Mouse (Mus musculus) embryonic facial prominence, embryonic 11.5 days (tissue): Measurements from ENCODE around the gene Ect2. TPM values are rescaled to one million over a fixed set of nuclear protein-coding genes. Genes with fewer than 3 reads are reported as not detected.
A peak's percentile ranks its signal among the peaks of the same experiment; 100 is the strongest.

Source experiments
- ATAC-seq: fragments of 200-750 bp; cut with Nextera tagmentation; replicated peaks from 2 replicates; pipeline ENCODE4 v1.8.0; 2017; ENCODE audit warnings: low read depth; ENCODE audit not compliant: insufficient number of reproducible peaks, low FRiP score, low TSS enrichment
- DNase-seq: peaks from one replicate; pipeline ENCODE4 v3.0.0-alpha.2; 2015; ENCODE audit warnings: low spot score
- H3K27ac ChIP-seq: fragments of 300-500 bp; sonication (generic); replicated peaks from 2 replicates; pipeline ENCODE4 v1.5.1; 2014; ENCODE audit warnings: mild to moderate bottlenecking, low read depth, low read length, control low read depth
- H3K27me3 ChIP-seq: fragments of 300-500 bp; sonication (generic); 2 replicates; pipeline ENCODE4 v1.6.1; 2014; ENCODE audit warnings: mild to moderate bottlenecking, low read length, moderate library complexity, mixed read lengths; ENCODE audit not compliant: control insufficient read depth, insufficient read depth
- H3K36me3 ChIP-seq: fragments of 300-500 bp; sonication (generic); replicated peaks from 2 replicates; pipeline ENCODE4 v1.6.1; 2014; ENCODE audit warnings: low read depth, mild to moderate bottlenecking, low read length, moderate library complexity, mixed read lengths; ENCODE audit not compliant: control insufficient read depth, insufficient read depth
- H3K4me1 ChIP-seq: fragments of 300-500 bp; sonication (generic); 2 replicates; pipeline ENCODE4 v1.6.1; 2014; ENCODE audit warnings: low read length, mixed read lengths; ENCODE audit not compliant: control insufficient read depth, insufficient read depth
- H3K4me2 ChIP-seq: fragments of 300-500 bp; sonication (generic); 2 replicates; pipeline ENCODE4 v1.6.1; 2014; ENCODE audit warnings: low read depth, mild to moderate bottlenecking, control low read depth, low read length, moderate library complexity
- H3K4me3 ChIP-seq: fragments of 300-500 bp; sonication (generic); 2 replicates; pipeline ENCODE4 v1.5.1; 2014; ENCODE audit warnings: low read depth, low read length, control low read depth
- H3K9ac ChIP-seq: fragments of 300-500 bp; sonication (generic); replicated peaks from 2 replicates; pipeline ENCODE4 v1.6.1; 2014; ENCODE audit warnings: mild to moderate bottlenecking, control low read depth, low read length
- H3K9me3 ChIP-seq: fragments of 300-500 bp; sonication (generic); replicated peaks from 2 replicates; pipeline ENCODE4 v1.6.1; 2016; ENCODE audit warnings: mild to moderate bottlenecking, low read length, inconsistent platforms, mixed read lengths; ENCODE audit not compliant: control insufficient read depth
- WGBS: fragments of 180-500 bp; shearing (Covaris S2); extraction: QIAGEN DNeasy Blood & Tissue Kit; methylation state at CpG from one replicate; pipeline ENCODE4 v1.1.7; 2014; 5-methylcytosine and 5-hydroxymethylcytosine counted together
- polyA plus RNA-seq: library from polyadenylated mRNA; unstranded; fragments of >200 nt; fragmentation: Nextera tagmentation; extraction: Ambion mirVana; gene quantifications from 2 replicates; pipeline ENCODE4 v1.2.1, GENCODE M21; 2014

Gene Ect2
- polyA plus RNA-seq, 1 experiment from 2014 or later: 93.7 TPM

DNA sequence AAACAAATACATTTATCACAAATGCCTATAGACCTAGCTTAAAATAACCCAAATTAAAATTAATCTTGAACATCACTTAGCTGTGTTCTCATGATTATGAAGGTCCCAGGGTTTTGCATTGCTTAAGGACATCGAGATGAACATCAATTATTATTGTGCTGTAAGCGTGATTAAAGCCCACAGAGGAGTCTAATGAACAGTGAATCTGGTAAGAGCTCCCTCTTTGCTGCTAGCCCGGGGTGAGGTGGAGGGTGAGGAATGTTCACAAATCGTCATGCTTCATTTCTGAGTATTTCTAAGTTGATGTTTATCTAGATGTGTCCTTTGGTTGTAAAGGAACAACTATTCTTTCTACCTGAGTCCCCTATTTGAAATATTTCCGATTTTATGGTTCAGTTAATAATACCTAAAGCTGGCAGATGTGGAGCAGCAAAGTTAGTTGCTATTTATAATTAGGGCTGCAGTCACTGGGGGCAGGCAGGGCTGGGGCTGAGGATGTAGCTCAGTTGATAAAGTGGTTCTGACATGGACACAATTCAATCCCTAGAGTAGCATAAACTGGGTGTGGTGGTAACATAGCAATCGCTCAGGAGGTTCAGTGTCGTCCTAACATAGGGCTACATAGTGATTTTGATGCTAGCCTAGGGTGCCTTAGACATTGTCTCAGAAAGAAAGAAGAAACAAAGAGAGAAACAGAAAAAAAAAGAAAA is 73.5 kb downstream of the Ect2 start:
- DNase-seq: no peak
- no peak for ATAC-seq
- Histone ChIP-seq H3K9me3 (no peaks in the 10 kb centered on the region), H3K36me3 (no peaks in the 10 kb centered on the region), H3K27ac (no peak overlapping the region), H3K4me1 (no peaks in the 10 kb centered on the region), H3K4me3 (no peak overlapping the region), H3K9ac (no peak overlapping the region), H3K27me3 (no peaks in the 10 kb centered on the region), H3K4me2 (no peak overlapping the region)
- WGBS: 84% methylated on average over 7 of the region's 7 CpGs

DNA sequence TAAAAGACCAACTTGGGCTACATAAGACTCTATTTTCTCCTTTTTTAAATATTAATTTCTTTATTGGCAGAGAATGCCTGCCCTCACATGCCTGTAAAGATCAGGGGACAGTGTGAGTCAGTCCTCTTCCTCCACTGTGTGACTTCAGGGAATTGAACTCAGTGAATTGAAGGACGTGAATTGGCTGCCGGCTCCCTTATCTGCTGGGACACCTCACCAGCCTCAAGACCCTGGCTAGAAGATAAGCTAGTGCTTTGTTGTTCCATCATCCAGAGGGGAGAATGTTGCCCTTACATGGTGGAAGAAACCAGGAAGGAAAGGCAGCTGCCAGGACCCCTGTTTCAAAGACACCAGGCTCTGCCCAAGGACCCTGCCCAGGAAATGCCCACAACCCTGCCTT is 79.8 kb downstream of the Ect2 start:
- H3K9ac ChIP-seq: no peak overlapping the region
- no peak for DNase-seq
- no peak overlapping the region for H3K27ac ChIP-seq
- no peak overlapping the region for H3K4me3 ChIP-seq
- no peak for ATAC-seq
- no peak overlapping the region for H3K4me2 ChIP-seq
- H3K27me3 ChIP-seq: no peaks in the 10 kb centered on the region
- no peaks in the 10 kb centered on the region for H3K36me3 ChIP-seq
- WGBS: 88% methylated on average over 2 of the region's 2 CpGs
- H3K4me1 ChIP-seq: no peaks in the 10 kb centered on the region
- H3K9me3 ChIP-seq: no peaks in the 10 kb centered on the region

DNA sequence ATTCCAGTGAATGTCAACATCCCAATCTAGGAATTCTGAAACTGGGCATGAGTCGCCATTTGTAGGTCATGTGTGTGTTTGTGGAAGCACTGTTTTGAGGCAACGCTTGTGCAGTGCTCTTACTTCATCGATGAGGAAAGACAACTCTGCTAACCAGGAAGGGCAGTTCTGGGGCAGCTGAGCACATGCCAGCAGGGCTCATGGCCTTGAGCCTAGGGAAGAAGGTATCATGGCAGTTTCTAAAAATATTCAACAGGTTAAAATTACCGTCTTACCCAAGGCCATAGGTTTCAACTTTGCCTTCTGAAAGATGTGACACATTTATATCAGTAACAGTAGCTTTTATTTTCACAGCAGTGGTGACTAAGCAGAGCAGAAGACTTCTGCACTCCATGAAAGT is 82.0 kb downstream of the Ect2 start:
- no peaks in the 10 kb centered on the region for H3K27me3 ChIP-seq
- no peak overlapping the region for H3K4me2 ChIP-seq
- no peak overlapping the region for H3K9ac ChIP-seq
- H3K27ac ChIP-seq: no peak overlapping the region
- no peaks in the 10 kb centered on the region for H3K9me3 ChIP-seq
- no peaks in the 10 kb centered on the region for H3K36me3 ChIP-seq
- WGBS: 85% methylated on average over 4 of the region's 4 CpGs
- DNase-seq (no peak), ATAC-seq (no peak)
- H3K4me1 ChIP-seq: no peaks in the 10 kb centered on the region
- no peak overlapping the region for H3K4me3 ChIP-seq

DNA sequence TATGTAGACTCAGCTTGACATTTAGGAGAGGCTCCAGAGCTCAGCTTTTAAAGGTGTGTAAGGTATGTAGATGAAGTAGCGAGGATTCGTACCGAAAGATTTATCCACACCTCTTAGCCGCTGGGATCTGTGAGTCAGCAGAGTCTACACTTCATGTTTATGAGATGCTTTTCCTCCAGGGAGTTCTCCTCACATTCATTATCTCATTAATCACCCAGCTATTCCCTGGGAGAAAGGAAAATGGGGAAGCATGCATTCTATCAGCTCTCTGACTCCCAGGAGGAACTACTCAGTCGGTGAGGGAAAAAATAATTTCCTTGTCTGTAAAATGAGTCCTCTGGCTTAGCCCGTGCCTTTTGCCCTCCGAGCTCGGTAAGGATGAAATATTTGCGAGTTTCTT is 83.3 kb downstream of the Ect2 start:
- ATAC-seq (no peak), DNase-seq (no peak)
- Histone ChIP-seq H3K4me2 (no peak overlapping the region), H3K36me3 (no peaks in the 10 kb centered on the region), H3K4me1 (no peaks in the 10 kb centered on the region), H3K9ac (no peak overlapping the region), H3K27ac (no peak overlapping the region), H3K27me3 (no peaks in the 10 kb centered on the region), H3K9me3 (no peaks in the 10 kb centered on the region), H3K4me3 (no peak overlapping the region)
- 90% methylated on average over 9 of the region's 9 CpGs for WGBS

DNA sequence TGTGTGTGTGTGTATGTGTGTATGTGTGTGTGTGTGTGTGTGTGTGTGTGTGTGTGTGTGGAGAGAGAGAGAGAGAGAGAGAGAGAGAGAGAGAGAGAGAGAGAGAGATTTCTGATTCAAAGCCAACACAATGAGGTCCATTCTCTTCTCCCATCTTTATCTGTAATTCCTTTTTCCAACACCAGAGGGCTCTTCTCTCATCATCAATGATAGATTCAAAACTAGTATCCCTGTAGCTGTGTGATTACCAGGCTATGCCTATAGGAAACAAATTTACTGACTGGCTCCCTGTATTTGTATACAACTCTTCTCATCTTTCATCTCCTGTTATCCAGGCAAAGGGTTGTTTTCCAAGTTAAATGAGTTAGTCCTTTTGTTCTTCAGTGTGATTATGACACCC is 86.5 kb downstream of the Ect2 start:
- DNase-seq: peak; percentile 57
- H3K4me2 ChIP-seq: no peak overlapping the region
- H3K27ac ChIP-seq: no peak overlapping the region
- H3K36me3 ChIP-seq: no peaks in the 10 kb centered on the region
- no peak overlapping the region for H3K9ac ChIP-seq
- H3K27me3 ChIP-seq: no peaks in the 10 kb centered on the region
- H3K9me3 ChIP-seq: no peaks in the 10 kb centered on the region
- H3K4me3 ChIP-seq: no peak overlapping the region
- H3K4me1 ChIP-seq: no peaks in the 10 kb centered on the region
- no peak for ATAC-seq

DNA sequence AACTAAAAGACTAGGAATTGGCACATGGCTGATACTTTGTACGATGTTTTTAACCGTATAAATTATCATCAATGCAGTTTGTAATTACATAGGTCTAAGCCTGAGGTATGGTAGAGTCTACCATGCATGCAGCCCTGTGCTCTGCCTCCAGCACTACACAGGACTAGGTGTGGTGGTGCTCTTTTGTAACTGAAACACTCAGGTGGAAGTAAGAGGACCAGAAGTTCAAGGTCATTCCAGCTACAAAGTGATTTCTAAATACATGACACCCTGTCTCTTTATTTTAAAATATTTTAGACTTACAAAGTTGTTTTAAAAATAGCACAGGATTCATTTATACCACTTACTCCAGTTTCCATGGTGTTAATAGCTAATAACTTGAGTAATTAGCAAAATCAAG is 88.8 kb downstream of the Ect2 start:
- Histone ChIP-seq H3K9ac (no peak overlapping the region), H3K36me3 (no peaks in the 10 kb centered on the region), H3K27ac (no peak overlapping the region), H3K4me3 (no peak overlapping the region), H3K4me2 (no peak overlapping the region), H3K9me3 (no peaks in the 10 kb centered on the region), H3K4me1 (no peaks in the 10 kb centered on the region), H3K27me3 (no peaks in the 10 kb centered on the region)
- WGBS: 98% methylated on average over 2 of the region's 2 CpGs
- DNase-seq (no peak), ATAC-seq (no peak)

DNA sequence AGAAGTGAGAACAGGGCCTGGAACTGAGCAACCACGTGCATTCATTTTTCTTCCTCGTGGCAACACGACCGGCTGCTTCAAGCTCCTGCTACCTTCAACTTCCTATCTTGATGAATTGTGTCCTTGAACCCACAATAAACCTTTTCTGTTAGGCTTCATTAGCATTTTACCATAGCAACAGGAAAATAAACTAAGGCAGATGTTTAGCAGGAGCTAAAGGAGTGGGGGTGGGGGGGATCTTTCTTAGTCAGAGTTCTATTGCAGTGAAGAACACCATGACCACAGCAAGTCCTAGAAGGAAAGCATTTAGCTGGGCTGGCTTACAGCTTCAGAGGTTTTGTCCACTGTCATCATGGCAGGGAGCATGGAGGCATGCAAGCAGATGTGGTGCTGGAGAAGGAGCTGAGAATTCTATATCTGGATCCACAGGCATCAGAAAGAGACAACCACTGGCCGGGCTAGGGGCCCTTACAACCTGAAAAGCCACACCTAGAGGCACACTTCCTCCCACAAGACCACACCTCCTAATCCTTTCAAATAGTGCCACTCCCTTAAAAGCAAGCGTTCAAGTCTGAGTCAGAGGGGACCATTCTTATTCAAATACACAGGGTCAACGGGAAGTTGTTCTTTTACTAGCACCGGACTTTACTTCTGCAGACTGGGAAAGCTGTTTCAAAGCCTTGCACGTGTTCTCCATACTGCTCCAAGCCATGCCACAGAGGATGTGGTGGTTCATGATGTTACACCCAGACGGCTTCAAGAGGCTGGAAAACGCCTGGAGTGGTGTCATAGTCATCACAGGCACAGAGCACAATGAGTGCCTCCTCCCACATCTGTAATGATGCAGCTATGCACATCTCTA is 90.0 kb downstream of the Ect2 start:
- Histone ChIP-seq H3K4me2 (no peak overlapping the region), H3K4me3 (no peak overlapping the region), H3K9me3 (no peaks in the 10 kb centered on the region), H3K27ac (no peak overlapping the region), H3K4me1 (no peaks in the 10 kb centered on the region), H3K36me3 (no peaks in the 10 kb centered on the region), H3K9ac (no peak overlapping the region), H3K27me3 (no peaks in the 10 kb centered on the region)
- no peak for ATAC-seq
- WGBS: 78% methylated on average over 11 of the region's 11 CpGs
- peak; percentile 12 for DNase-seq

DNA sequence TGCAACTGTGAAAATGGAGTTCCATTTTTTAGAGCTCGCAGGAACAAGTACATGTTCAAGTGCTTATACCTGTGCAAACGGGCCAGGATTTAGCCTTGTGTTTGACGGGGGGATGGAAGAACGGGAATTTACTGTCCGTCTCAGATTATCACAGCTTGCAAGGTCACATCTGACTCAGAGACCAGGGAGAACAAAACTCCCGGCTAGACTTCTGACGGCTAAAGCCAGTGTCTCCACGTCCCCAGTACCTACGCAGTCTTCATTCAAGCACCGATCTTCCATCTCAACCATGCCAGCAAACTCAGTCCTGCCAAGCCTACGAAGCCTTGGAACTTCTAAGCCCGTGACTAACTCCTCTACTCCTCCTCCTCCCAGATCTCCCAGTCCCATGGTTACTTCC is 93.2 kb downstream of the Ect2 start:
- Histone ChIP-seq H3K27me3 (no peaks in the 10 kb centered on the region), H3K9ac (no peak overlapping the region), H3K4me3 (no peak overlapping the region), H3K4me1 (no peaks in the 10 kb centered on the region), H3K27ac (no peak overlapping the region), H3K4me2 (no peak overlapping the region), H3K9me3 (no peaks in the 10 kb centered on the region), H3K36me3 (no peaks in the 10 kb centered on the region)
- whole genome bisulfite sequencing: 89% methylated on average over 12 of the region's 12 CpGs
- ATAC-seq: no peak
- DNase-seq: no peak
